Mouse (Mus musculus) activated CD4-positive, CD25-positive, alpha-beta regulatory T cell, adult 4 months (primary cell): Measurements from ENCODE around the gene Atp2a1. TPM values are rescaled to one million over a fixed set of nuclear protein-coding genes. Genes with fewer than 3 reads are reported as not detected.
"Not testable (repeated sequence)": the region's sequence is repeated elsewhere in the genome, so short reads cannot be mapped to it uniquely, and the experiment has no call there.

ENCODE experiments used
- ATAC-seq: one replicate; pipeline ENCODE4 v1.8.0; 2017
- polyA plus RNA-seq, 2 experiments: library from polyadenylated mRNA; unstranded; fragments of 100-300 nt; shearing (Covaris generic); gene quantifications; one replicate each; pipeline ENCODE4 v1.2.1; 2017

The Atp2a1 gene
- polyA plus RNA-seq, 2 experiments from 2014 or later, result 0.18 TPM; not detected in 1

DNA sequence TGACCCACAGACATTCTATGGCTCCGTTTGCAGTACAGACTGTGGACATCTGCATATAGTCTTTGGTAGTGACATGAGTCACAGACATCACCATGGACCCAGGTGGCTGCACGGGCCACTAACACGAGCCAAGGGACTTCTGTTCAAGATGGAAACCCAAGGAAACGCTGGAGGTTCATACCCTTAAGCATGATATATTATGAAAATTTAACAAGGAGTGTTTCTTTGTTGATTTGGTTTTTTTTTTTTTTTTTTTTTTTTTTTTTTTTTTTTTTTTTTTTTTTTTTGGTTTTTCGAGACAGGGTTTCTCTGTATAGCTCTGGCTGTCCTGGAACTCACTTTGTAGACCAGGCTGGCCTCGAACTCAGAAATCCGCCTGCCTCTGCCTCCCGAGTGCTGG, 60.4 kb downstream of the Atp2a1 start:
- ATAC-seq, result not testable (repeated sequence)

DNA sequence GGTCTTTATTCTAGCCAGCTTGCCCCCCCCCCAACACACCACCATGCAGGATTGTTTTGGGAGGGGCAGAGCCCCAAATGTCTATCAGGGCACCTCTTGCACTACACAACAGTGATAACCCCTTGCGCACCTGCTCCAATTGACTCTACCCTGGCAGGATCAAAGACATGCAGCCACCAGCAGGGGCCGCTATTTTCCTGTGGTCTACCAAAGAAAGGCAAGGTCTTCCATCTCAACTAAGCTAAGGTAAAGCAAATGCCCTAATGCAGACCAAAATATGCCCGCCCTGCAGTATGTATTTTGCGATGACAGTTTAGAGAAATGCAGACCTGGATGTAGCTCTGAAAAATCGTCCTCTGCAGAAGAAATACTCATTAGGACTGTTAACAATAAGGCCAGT, 63.4 kb downstream of the Atp2a1 start:
- peak; percentile 11 for ATAC-seq

DNA sequence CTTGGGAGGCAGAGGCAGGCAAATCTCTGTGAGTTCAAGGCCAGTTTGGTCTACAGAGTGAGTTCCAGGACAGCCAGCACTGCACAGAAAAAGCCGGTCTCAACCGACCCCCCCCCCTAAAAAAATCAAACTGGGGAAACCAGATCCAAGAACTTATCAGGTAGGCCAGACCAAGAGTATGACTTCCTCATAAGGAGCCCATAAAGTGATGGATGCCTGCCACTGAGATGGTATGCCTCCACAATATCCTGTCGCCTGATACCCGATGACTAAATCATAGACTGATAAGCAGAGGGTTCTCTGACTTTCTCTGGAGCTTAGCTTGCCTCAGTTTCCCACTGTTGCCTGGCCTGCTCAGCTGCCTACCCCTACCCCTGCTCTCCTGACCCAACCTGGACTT, 65.1 kb downstream of the Atp2a1 start:
- no peak for ATAC-seq

DNA sequence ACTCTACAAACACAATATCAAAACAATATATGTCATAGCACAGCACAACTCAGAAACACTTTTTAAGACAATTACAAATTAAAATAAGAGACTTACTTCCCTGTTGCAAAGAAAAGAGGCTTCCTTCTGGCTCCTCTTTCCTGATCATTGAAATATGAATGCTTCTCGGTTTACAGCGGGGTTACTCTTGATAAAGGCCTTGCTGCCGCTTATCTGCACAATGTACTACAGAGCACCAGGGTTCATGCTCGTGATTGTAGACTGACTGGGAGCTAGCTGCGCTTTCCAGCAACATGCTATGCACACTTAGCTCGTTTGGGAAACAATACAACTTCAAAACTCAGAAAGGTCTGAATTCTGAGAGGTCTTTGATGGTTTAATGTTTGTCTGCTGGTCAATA, 65.7 kb downstream of the Atp2a1 start:
- ATAC-seq, result no peak

DNA sequence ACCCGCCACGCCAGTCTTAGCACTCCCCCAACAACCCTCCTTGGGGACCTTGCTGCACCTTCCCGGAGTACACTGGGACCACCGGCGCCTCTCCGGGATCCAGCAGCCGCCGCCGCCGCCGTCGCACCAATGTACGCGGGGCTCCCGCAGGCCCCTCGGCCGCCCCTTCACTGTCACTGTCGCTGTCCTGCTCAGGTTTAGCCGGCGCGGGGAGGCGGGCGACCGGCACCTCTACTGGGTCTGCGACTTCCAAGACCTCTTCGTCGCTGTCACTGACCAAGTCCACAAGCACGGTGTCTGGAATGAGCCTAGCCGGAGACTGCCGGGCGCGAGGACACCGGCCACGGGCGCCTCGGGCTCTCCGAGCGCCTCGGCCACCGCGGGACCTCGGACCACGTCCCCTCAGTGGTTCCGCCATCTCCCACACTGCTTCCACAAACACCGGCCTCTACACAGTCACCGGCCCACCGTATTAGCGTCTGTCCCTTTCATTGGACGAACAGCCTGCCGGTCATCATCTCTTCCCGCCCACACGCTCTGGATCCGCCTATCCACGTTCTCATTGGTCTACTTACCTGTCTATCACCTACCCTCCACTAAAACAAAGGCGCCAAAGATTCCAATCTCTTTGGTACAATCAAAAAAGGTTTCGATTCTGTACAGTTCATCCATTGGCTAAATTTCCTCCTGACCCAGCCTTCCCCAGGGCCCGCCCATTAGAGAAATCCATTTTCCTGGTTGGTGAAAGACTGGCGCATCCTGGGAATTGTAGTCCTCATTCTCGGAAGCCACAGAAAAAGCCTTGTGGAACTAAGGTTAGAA, 66.4 kb downstream of the Atp2a1 start, which contains the start of gene Nfatc2ip:
Gene Nfatc2ip (minus strand): TSS at position 440 of the 822 bp plus-strand sequence.
- ATAC-seq, result peak; percentile 94

Other genes with a start within 250 kb of the Atp2a1 start
- gene Sbk1, start 190.5 kb downstream of the Atp2a1 start, polyA plus RNA-seq, result 1 to 10 TPM; 4.1 to 5.6 TPM
- gene Lat, start 93.5 kb downstream of the Atp2a1 start, polyA plus RNA-seq, result 100 to 1,000 TPM; 784 to 813 TPM
- 10 to 100 TPM; 26.7 to 43.3 TPM for gene Spns1, start 85.7 kb downstream of the Atp2a1 start, polyA plus RNA-seq
- 1 to 10 TPM; 2.1 to 3.4 TPM for gene Nfatc2ip, start 66.4 kb downstream of the Atp2a1 start, polyA plus RNA-seq
- 10 to 100 TPM in 1 of 2 experiments, not detected in 1; 10.8 TPM for gene Cd19, start 48.2 kb downstream of the Atp2a1 start, polyA plus RNA-seq
- 10 to 100 TPM; 35.4 to 48.2 TPM for gene Rabep2, start 34.3 kb downstream of the Atp2a1 start, polyA plus RNA-seq
- gene Sh2b1, start 12.3 kb upstream of the Atp2a1 start, polyA plus RNA-seq, result 10 to 100 TPM; 14.5 to 15.9 TPM
- 10 to 100 TPM; 71.2 to 78.9 TPM for gene Tufm, start 24.3 kb upstream of the Atp2a1 start, polyA plus RNA-seq
- gene Atxn2l, start 40.3 kb upstream of the Atp2a1 start, polyA plus RNA-seq, result 10 to 100 TPM; 14.7 to 18.8 TPM
- 100 to 1,000 TPM; 207 to 260 TPM for gene Eif3c, start 103.3 kb upstream of the Atp2a1 start, polyA plus RNA-seq
- under 1 TPM; 0.80 to 0.98 TPM for gene Apobr, start 121.8 kb upstream of the Atp2a1 start, polyA plus RNA-seq
- gene Cln3, start 122.7 kb upstream of the Atp2a1 start, polyA plus RNA-seq, result 10 to 100 TPM; 42.7 to 46.2 TPM
- not detected for gene Il27, start 131.8 kb upstream of the Atp2a1 start, polyA plus RNA-seq
- gene Nupr1, start 167.8 kb upstream of the Atp2a1 start, polyA plus RNA-seq, result under 1 TPM in 1 of 2 experiments, not detected in 1; 0.54 TPM
- gene Sgf29, start 186.2 kb upstream of the Atp2a1 start, polyA plus RNA-seq, result 100 to 1,000 TPM in 1 of 2 experiments, 10 to 100 TPM in 1; 73.9 to 103 TPM
- under 1 TPM in 1 of 2 experiments, not detected in 1; 0.42 TPM for gene Sult1a1, start 213.3 kb upstream of the Atp2a1 start, polyA plus RNA-seq
- 100 to 1,000 TPM in 1 of 2 experiments, 10 to 100 TPM in 1; 90.0 to 201 TPM for gene Bola2, start 232.3 kb upstream of the Atp2a1 start, polyA plus RNA-seq
- gene Slx1b, start 232.7 kb upstream of the Atp2a1 start, polyA plus RNA-seq, result 10 to 100 TPM in 1 of 2 experiments, 1 to 10 TPM in 1; 9.7 to 10.0 TPM
- 1,000 to 10,000 TPM; 2,153 to 2,681 TPM for gene Coro1a, start 244.7 kb upstream of the Atp2a1 start, polyA plus RNA-seq